Mouse (Mus musculus) embryo, embryonic 9.5 days (tissue): ENCODE data around the gene Hddc3.
"Not testable (repeated sequence)": the region's sequence is repeated elsewhere in the genome, so short reads cannot be mapped to it uniquely, and the experiment has no call there.

Experiments used
- DNase-seq: peaks from one replicate; pipeline ENCODE4 v3.0.0-alpha.2; 2017; ENCODE audit errors: extremely low spot score

The Hddc3 gene

DNA sequence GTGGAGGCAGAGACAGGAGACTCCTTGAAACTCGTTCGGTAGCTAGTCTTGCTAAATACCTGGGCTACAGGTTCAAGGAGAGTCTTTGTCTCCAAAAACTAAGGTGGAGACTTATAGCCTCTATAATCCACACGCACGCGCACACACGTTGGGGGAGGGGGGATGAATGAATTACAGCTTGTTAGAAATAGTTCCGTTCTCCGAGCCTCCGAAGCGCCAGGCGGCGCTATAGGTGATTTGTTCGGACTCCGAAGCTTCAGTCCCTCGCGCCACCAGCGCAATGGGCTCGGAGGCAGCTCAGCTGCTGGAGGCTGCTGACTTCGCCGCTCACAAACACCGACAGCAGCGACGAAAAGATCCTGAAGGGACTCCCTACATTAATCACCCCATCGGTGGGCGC, at the start of gene Hddc3:
TSS of gene Hddc3 (plus strand) at position 247 of the 400 bp plus-strand sequence.
- peak; percentile 93 for DNase-seq

DNA sequence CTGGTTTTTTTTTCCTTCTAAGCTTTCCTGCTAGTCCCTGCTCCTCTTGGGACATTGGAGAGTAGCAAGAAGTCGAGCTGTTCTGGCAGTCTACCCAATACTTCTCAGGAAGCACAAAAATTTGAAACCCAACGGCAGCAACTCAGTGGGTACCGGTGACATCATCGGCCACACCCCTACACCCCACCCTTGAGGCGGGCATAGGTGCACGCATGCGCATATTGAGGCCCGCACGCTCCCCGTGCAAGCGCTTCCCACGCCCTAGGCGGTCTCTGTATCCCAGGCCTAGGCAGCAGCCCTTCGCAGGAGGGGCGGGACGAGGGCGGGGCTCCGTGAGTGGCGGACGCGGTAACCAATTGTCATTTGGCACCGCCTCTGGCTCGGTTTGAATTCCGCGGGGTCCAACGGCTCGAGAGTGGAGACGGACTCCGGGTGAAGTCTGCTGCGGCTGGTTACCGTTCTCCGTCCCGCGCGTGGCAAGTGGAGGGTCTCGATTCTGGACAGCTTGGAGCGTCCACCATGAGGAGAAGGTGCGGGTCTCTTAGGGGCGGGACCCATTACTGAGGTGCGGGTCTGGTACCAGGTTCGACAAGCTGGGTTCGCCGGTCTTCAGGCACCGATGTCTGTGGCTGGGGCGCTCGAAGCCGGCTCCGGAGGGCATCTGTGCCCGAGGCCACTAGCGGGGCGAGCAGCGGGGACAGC, 48.7 kb upstream of the Hddc3 start, which contains the start of gene Prc1:
TSS of gene Prc1 (plus strand) at position 389 of the 702 bp plus-strand sequence.
- peak; percentile 100 for DNase-seq

DNA sequence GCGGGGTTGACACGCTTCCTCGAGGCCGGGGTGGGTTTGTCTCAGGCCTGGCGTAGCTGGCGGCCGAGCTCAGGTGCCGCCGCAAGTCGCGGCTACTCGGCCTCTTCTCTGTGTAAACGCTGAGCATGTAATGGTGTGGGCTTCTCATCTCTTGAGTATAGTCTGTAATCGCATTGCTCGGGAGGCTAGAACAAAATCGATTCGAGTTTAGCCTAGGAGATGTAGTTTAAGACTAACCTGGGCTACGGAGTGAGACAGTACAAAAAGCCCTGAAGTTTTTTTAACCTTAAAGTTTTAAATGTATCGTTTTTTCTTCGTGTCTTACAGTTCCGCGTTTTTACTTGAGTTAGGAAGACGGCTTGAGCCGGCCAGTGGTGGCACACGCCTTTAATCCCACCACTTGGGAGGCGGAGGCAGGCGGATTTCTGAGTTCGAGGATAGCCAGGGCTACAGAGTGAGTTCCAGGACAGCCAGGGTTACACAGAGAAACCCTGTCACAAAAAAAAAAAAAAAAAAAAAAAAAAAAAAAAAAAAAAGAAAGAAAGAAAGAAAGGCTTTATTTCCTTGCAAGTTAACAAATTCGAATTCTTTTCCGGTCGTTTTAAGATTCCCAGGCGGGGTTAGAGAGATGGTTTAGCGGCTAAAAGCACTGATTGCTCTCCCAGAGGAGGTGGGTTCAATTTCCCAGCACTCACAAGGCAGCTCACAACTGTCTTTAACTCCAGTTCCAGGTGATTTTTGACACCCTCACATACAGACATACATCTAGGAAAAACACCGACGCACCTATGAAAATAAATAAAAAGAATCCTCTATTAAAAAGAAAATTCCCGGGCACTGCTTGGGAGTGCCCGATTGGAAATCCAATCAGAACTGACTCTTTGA, 47.9 kb upstream of the Hddc3 start:
- peak; percentile 61 for DNase-seq

DNA sequence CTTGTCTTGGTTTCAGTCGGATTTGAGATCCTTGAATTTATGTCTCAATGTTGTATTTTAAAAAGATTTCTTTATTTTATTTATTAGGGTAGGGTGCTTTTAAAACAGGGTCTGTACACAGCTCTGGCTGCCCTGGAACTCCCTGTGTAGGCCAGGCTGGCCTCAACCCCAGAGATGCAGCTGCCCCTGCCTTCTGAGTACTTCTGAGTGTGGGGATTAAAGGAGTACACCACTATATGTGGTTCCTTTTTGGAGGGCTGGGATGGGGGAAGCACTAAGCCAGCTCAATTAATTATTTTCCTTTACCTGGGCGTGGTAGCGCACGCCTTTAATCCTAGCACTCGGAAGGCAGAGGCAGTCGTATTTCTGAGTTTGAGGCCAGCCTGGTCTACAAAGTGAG, 46.4 kb upstream of the Hddc3 start:
- DNase-seq = no peak

DNA sequence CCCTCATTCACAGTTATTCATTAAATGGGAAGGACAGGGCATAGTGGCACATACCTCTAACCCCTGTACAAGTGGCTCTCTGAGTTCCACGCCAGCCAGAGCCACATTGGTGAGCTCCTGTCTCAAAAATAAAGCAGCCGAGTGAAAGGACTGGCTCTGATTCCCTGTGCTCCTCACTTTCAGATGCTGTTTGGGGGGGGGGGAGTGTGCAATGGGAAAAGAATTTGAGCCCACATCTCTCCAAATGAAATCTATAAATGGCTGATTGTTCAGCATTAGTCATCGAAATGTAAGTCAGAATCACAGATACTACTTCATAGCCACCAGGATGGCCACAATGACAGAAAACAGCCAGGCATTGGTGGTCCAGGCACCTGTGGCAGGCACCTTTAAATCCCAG, 45.9 kb upstream of the Hddc3 start:
- no peak for DNase-seq

DNA sequence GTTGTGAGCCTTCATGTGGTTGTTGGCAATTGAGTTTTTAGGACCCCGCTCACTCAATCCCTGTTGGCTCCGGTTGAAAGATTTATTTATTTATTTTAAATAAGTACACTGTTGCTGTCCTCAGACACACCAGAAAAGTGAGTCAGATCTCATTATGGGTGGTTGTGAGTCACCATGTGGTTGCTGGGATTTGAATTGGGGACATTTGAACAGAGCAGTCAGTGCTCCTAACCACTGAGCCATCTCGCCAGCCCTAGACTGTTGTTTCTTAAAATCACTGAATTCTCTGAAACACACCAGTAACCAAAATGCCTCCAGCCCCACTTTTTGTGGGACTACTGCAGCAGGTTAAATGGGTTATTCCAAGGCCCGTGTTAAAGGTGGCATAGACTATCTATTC, 44.1 kb upstream of the Hddc3 start:
- DNase-seq = no peak

DNA sequence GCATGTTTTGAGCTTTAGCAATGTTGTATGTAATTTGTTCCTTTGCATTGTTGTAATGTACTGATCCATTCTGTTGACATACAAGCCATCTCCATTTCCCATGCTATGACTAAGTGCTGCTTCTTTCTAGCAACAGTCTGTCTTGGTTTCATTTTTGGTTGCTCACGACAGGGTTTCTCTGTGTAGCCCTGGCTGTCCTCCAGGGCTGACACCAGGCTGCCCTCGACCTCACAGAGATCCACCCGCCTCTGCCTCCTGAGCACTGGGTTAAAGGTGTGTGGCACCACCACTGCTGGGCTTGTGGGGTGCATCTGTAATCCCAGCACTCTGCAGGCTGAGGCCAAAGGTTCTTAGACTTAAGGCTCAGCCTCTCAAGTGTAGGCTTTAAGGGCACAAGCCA, 43.3 kb upstream of the Hddc3 start:
- no peak for DNase-seq

DNA sequence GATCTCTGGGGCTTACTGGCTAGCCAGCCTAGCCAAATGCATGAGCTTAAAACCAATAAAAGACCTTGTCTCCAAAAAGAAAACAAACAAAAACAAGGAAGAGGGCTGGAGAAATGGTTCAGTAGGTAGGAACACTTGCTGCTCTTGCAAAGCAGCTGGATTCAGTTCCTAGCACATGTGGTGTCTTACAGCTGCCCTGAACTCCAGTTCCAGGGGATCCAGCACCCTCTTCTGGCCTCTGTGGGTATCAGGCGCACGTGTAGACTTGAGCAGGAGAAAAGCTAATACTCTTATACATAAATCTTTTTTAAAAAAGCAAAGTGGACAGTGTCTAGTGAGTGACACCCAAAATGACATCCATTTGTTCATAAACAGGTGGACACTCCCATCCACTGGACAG, 41.4 kb upstream of the Hddc3 start:
- DNase-seq = no peak

DNA sequence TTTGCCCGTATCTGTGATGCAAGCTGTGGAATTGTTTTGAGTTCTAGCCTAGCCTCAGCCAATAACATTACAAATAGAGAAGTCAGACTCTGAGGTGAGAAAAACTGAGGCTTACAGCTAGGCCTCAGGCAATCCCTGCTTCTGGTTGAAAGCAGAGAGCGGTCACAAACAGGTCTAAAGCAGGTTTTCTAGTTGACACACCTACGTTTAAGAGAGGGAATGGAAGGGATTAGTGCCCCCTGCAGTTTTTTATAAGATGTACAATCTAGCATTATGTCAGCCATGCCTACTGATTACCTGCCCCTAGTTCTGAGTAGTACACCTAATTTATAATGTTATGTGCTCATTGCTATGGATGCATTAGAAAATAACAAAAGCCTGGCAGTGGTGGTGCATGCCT, 35.1 kb upstream of the Hddc3 start:
- no peak for DNase-seq

DNA sequence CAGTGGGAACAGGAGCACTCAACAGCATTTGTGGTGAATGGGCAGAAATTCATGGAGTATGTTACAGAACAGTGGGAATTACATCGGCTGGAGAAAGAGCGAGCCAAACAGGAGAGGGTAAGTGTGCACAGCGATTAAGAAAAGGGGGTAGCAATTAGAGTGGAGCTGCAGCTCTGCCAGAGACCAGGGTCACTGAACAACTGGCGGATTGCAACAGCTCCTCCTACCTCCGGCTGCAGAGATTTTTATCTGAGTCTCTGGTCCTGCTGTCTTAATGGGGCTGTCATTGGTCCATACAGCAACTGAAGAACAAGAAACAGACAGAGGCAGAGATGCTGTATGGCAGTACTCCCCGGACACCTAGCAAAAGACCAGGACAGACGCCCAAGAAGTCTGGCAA, 32.1 kb upstream of the Hddc3 start:
- no peak for DNase-seq

DNA sequence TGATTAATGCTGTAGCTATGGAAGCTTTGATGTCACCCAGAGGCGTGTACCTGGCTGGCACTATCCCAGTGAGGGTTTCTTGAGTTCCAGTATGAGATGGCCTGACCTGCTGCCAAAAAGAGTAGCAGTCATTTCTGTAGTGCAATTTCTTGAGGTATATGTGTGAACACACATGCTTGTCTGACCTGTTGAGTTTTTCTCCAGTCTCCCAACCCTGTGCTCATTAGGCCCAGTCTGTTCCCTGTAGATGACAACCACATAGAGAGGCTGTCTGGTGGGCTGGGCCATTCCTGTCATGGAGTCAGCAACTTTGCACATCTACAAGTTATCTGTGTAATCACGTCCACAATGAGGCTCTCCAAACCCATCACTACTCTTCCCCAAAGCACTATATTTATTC, 27.2 kb upstream of the Hddc3 start:
- DNase-seq = no peak

DNA sequence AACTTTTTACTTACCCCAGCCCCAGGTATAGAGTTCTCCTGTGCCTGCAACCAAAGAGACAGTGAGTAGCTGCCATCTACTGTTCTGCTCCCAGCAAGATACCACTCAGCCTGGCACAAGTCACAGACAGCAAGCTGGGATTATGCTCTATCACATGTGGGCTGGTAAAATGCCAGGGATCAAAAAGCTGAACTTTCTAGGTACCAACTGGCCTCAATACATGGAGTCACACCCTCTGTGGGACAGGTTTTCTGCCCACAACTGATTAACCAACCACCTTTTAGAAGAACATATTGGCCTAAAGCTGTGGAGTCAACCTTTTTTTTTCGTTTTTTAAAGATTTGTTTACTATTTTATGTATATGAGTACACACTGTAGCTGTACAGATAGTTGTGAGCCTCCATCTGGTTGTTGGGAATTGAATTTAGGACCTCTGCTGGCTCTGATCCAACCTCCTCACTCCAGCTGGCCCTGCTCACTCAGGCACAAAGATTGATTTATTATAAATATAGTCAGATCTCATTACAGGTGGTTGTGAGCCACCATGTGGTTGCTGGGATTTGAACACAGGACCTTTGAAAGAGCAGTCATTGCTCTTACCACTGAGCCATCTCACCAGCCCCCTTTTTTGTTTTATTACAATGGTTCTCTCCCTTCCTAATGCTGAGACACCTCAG, 25.3 kb upstream of the Hddc3 start:
- no peak for DNase-seq

DNA sequence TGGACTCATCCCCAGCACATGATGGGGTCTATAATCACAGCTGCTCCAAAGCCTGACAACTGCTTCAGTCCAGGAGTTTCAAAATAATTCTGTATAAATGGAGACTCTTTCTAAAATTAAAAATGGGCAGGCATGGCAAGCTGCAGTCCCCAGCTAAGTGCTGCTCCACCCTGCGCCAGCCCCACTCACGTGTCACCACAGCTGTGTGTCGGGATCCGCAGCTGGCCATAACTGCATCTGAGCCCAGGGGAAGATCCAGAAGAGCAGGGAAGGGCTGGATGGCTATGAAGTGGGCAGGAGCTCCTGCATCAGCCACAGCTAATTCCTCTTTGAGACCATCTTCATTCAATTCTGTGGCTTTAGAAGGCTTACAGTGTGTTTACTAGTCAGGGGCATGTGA, 24.2 kb upstream of the Hddc3 start:
- no peak for DNase-seq

DNA sequence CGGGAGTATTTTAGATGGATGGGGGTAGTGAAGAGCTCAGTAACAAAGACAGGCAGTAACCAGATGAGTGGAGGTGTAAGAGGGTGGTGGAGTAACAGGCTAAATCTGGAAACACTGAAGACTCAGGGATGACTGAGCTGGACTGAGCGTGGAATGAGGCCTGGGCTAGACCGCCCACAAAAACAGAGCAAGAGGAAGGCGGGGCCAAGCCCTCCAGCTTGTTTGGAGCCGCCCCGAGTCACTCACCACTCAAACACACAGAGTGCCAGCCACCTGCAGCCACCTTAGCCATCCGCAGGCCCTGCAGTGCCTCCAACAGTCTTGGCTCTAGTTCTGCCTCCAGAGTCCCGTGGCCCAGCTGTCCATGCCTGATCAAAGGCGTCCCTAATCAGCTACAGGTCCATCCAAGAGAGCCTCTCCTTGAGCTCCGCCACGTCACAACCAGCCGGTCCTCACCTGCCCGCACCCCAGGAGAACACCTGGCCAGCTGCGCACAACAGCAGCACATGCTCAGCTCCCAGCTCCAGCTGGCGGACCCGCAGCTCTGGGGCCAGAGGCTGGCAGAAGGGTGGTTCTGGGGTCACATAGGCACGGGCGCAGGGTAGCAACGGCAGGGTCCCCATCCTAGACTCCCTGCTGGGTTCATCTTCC, 22.9 kb upstream of the Hddc3 start:
- DNase-seq = no peak

DNA sequence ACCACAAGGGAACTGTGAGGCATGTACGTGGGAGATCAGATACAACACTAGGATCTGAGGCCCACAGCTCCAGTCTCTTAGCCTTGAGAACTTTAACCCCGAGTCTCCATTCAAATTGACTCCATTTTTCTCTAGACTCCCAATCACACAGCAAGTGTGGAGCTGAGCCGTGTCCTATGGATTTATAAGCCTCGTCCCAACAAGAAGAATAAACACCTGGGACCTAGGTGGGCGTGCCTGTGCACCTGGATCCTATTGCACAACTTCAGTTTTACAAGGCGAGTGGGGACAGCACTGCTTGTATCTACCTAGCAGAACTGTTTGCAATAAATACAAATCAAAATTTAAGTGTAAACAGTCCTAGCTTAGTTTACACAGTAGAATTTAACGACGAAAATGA, 19.6 kb upstream of the Hddc3 start:
- DNase-seq = no peak

DNA sequence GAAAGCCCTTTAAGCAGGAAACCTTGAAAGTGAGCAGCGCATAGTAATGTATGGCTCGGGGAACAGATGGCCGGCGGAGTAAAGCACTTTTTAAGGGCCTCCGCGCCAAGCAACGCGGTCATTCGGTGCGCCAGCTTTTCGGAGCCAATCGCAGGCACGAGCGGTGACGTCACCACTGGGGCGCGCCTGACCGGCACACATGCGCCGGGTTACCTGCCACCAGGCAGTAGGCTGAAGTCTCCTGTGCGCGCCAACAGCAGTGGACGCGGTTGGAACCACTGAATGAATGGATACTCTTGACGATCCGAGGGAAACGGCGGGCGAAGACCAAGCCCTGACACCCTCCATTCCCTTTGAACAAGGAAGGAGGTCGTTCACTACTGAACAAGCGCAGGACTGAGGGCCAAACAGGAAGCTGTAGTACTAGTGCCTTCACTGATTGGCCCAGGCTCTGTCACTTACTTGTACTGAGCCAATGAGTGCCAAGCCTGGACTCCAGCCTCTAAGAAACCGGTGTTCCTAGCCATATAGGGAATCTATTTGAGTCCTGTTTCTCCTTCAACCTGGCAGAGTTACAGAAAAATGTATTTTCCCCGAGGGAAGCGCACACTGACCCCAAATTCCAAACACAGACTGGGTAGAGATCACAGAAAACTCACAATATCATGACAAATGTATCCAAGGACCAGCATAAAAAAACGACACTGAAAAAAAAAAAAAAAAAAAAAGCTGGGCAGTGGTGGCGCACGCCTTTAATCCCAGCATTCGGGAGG, 18.7 kb upstream of the Hddc3 start, which contains the start of gene Rccd1:
TSS of gene Rccd1 (minus strand) at position 412 of the 773 bp plus-strand sequence.
- peak; percentile 97 for DNase-seq

DNA sequence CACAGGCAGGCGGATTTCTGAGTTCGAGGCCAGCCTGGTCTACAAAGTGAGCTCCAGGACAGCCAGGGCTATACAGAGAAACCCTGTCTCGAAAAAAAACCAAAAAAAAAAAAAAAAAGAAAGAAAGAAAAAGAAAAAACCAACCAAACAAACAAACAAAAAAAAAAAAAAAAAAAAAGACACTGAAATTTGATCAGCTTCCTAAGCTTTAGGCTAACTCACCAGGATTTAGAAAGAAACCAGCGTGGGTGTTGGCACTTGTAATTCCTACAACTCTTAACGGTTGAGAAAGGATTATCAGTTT, 18.1 kb upstream of the Hddc3 start:
- not testable (repeated sequence) for DNase-seq

DNA sequence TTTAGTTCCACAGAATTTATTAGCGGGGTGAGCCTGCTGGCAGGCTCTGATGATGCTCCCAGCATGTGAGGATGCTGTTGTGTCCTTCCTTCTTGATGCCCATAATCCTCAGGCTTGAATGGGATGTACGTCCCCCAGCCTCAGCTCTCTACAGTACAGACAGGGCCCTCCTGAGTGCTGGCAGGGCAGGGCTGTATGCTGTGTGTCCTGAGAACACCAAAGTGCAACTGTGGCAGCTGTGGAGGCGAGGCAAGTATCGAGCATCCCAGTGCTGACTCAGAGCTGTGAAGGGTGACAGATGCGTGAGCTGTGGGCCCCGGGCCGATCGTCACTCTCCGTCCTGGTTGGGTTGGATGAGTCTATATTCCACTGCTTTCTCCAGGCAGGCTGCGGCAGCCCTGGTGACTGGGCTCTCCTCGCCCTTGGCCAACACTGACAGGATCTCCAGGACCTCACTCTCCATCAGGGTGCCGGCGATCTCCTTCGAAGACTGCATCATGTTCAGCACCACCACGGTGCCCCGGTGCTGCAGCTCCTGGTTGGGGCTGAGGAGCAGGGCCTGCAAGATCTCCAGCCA, 17.5 kb upstream of the Hddc3 start:
- DNase-seq = no peak

DNA sequence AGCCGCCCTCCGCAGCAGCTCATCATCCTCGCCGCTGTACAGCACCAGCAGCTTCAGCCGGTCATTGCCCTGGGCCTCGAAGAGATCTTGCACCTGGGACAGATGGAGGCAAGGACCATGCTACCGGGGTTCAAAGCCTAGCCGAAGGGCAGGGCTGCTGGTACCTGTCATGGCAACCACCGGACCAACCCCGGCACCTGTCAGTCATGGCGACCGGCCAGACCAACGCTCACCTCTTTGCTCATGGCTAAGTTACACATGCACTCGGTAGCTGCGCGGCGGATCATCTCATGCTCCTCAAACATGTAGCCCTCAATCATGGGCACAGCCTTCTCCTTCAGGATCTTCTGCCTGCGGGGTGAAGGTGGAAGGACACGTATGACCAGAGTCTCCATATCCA, 16.8 kb upstream of the Hddc3 start:
- no peak for DNase-seq

DNA sequence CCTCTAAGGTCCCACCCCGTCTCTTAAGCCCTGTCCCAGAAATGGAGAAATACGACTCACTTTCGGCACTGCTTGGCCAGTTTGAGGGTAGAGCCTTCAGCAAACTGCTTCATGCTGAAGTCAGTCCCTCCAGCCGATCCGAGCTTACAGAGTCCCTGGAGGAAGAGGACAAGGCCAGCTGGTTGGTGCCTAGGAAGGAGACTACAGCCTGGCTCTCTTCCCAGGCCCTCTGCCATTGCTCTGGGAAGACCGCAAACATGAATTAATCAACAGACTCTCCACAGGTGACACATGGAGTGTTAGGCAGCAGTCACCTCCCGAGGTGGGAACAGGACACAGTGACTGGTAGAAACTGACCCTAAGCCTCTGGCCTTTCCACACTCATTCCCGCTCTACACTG, 12.6 kb upstream of the Hddc3 start:
- no peak for DNase-seq

DNA sequence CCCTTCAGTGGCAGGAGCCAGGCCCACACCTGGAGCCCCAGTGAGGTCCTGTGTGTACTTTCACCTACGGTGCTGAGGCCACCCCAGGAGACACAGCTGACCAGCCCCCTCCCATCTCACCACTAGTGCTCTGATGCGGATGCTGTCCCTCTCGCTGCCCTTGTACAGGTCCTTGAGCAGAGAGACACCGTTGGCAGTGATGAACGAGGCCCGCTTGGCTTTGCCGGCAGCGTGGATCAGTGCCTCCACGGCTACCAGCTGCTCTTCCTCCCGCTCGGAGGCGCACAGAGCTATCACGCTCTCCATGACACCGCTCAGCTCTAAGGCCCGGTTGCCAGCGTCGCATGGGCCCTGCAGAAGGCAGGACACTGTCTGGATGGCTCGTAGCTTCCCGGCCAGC, 11.5 kb upstream of the Hddc3 start:
- DNase-seq = no peak
